Mouse (Mus musculus): ENCODE measurements around the gene Lrrc31. TPM values are rescaled to one million over a fixed set of nuclear protein-coding genes. Genes with fewer than 3 reads are reported as not detected.

Lrrc31 gene
- polyA plus RNA-seq, 1 experiment from 2014 or later: not detected

- H3K9me3 ChIP-seq (replicated peaks): no peaks in the 10 kb centered on the region
- no peaks in the 10 kb centered on the region for H3K4me1 ChIP-seq (replicated peaks)
- no peak for ATAC-seq (replicated peaks; ENCODE audit: insufficient number of reproducible peaks, insufficient read depth, low FRiP score, low read depth)
- no peak overlapping the region for H3K9ac ChIP-seq
- WGBS: 58% methylated on average over 3 of the region's 3 CpGs
- H3K36me3 ChIP-seq: no peaks in the 10 kb centered on the region
- no peak overlapping the region for H3K4me2 ChIP-seq
- no peaks in the 10 kb centered on the region for H3K27me3 ChIP-seq
- H3K4me3 ChIP-seq: no peak overlapping the region
- no peak overlapping the region for H3K27ac ChIP-seq
Measured at GRCm38 (mm10) chr3:30687216-30687615, 12.4 kb downstream of the Lrrc31 start.

GRCm38 (mm10) chr3:30683190-30683589, 16.5 kb downstream of the Lrrc31 start:
- Histone ChIP-seq H3K4me3 (no peak overlapping the region), H3K36me3 (no peaks in the 10 kb centered on the region), H3K9me3 (replicated peaks) (no peaks in the 10 kb centered on the region), H3K4me1 (replicated peaks) (no peaks in the 10 kb centered on the region), H3K27me3 (no peaks in the 10 kb centered on the region), H3K9ac (no peak overlapping the region), H3K27ac (no peak overlapping the region), H3K4me2 (no peak overlapping the region)
- ATAC-seq (replicated peaks; ENCODE audit: insufficient number of reproducible peaks, insufficient read depth, low FRiP score, low read depth): no peak
- WGBS: 33% methylated on average over 6 of the region's 6 CpGs

DNA sequence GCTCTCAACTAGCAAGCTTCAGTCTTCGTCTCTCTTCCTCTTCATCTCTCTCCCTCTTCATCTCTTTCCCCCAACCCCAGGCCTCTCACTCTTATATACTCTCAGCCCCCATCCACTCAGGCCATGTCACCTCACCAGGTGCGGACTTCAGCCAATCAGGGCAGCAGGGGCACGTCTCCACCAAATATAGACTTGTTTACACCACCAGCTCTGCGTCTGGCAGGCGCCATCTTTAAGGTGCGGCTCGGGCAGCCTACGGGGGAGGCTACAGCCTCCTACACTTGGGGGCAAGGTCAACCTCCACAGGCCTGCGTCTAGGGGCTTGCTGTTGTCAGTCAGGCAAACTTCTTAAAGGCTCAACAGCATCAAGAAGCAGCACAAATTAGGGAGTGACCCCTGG, 41.2 kb downstream of the Lrrc31 start:
- no peak overlapping the region for H3K27ac ChIP-seq
- 80% methylated on average over 9 of the region's 9 CpGs for WGBS
- H3K36me3 ChIP-seq: no peaks in the 10 kb centered on the region
- H3K4me2 ChIP-seq: no peak overlapping the region
- H3K27me3 ChIP-seq: no peaks in the 10 kb centered on the region
- no peak overlapping the region for H3K9ac ChIP-seq
- ATAC-seq (replicated peaks; ENCODE audit: insufficient number of reproducible peaks, insufficient read depth, low FRiP score, low read depth): no peak
- H3K4me3 ChIP-seq: no peak overlapping the region
- H3K4me1 ChIP-seq (replicated peaks): no peaks in the 10 kb centered on the region
- H3K9me3 ChIP-seq (replicated peaks): no peaks in the 10 kb centered on the region

GRCm38 (mm10) chr3:30655937-30656336, 43.7 kb downstream of the Lrrc31 start:
- Histone ChIP-seq H3K36me3 (no peaks in the 10 kb centered on the region), H3K4me3 (no peak overlapping the region), H3K9me3 (replicated peaks) (no peaks in the 10 kb centered on the region), H3K4me1 (replicated peaks) (peaks cover 1% of the 10 kb centered on the region; the same call in 1 of the 2 replicates), H3K4me2 (no peak overlapping the region), H3K27me3 (peaks cover 3% of the 10 kb centered on the region; the same call in 1 of the 2 replicates), H3K9ac (no peak overlapping the region), H3K27ac (no peak overlapping the region)
- 82% methylated on average over 5 of the region's 5 CpGs for WGBS
- no peak for ATAC-seq (replicated peaks; ENCODE audit: insufficient number of reproducible peaks, insufficient read depth, low FRiP score, low read depth)

DNA sequence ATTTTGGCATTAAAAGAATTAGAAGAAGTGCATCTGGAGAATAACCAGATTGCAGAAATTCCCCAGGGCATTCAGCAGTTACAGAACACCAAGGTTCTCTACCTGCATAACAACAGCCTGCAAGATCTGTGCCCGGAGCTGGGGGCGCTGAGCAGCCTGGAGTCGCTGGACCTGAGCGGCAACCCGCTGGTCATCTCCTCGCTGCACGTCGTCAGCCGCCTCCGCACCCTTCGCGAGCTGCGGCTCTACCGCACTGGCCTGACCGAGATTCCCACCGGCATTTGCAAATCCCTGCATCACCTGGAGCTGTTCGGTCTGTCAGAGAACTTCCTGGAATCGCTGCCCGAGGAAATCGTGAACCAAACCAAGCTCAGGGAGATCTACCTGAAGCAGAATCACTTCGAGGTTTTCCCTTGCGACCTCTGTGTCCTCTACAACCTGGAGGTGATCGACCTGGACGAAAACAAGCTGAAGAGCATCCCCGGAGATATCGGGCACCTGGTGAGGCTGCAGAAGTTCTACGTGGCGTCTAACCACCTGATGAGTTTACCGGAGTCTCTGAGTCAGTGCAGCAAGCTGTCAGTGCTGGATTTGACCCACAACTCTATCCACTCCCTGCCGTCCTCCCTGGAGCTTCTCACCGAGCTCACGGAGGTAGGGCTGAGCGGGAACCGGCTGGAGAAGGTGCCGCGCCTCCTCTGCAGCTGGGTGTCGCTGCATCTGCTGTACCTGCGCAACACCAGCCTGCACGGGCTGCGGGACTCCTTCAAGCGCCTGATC, 49.4 kb downstream of the Lrrc31 start:
- WGBS: 1% methylated on average over 41 of the region's 41 CpGs
- H3K4me2 ChIP-seq: peak overlapping the region; percentile 85
- 0 out of 2 replicates have a peak, but pooled peaks have one; percentile 31 for ATAC-seq (replicated peaks; ENCODE audit: insufficient number of reproducible peaks, insufficient read depth, low FRiP score, low read depth)
- H3K4me3 ChIP-seq: peak overlapping the region; percentile 47
- no peaks in the 10 kb centered on the region for H3K9me3 ChIP-seq (replicated peaks)
- no peaks in the 10 kb centered on the region for H3K36me3 ChIP-seq
- H3K9ac ChIP-seq: peak overlapping the region; percentile 19; the same call in 1 of the 2 replicates
- H3K4me1 ChIP-seq (replicated peaks): peaks cover 19% of the 10 kb centered on the region
- peaks cover 27% of the 10 kb centered on the region; the same call in 1 of the 2 replicates for H3K27me3 ChIP-seq
- no peak overlapping the region for H3K27ac ChIP-seq

DNA sequence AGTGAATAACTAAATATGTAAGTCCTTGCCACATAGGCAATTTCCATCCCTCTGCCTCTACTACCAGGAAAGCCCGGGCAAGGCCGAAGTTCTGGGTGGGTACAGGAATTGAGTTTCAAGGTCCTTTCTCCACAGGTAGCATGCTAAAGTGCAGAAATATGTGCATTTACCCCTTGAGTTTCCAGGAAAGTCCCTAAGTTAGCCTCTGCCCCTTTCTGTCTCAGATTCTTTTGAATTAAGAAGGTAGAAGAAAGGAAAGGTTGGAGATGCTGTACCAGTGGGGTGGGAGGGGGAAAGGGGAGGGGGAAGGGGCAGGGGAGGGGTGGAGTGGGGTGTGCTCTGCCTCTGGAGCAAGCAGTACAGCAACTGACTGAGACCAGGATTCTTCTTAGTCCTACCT, 51.2 kb downstream of the Lrrc31 start:
- H3K27me3 ChIP-seq: peaks cover 27% of the 10 kb centered on the region; the same call in 1 of the 2 replicates
- H3K4me1 ChIP-seq (replicated peaks): peaks cover 19% of the 10 kb centered on the region
- H3K9ac ChIP-seq: no peak overlapping the region
- no peak overlapping the region for H3K27ac ChIP-seq
- WGBS: 94% methylated on average over 2 of the region's 2 CpGs
- ATAC-seq (replicated peaks; ENCODE audit: insufficient number of reproducible peaks, insufficient read depth, low FRiP score, low read depth): no peak
- no peaks in the 10 kb centered on the region for H3K36me3 ChIP-seq
- no peak overlapping the region for H3K4me3 ChIP-seq
- no peaks in the 10 kb centered on the region for H3K9me3 ChIP-seq (replicated peaks)
- no peak overlapping the region for H3K4me2 ChIP-seq

DNA sequence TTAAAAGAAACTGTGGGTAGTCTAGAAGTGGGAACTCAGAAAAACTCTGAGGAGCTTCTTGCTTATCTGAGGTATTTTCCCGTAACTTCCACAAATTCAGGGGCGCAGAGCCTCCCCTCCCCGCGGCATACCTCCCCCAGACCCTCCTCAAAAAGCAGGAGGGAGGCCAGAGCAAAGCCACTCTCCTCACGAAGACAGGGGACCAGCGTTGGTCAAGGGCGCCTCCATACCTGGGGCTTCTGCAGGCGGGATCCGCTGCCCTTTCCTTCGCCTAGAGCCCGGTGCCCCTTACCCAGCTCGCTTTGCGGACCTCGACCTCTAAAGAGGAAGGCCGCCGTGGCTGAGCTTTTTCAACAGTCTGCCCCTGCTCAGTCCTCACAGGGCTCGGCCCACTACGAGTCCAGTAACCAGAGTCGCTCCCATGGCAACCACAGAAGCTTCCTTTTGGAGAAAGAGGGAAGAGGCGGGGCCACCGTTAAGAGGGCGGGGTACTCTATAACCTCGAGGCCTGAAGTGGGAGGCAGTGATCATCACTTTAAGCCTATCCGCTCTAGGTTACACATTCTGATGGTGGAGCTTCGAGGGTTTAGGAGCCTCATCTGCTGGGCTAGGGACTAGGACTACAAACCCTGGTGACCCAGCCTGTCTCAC, 52.1 kb downstream of the Lrrc31 start, which contains the start of gene Lrrc34:
TSS of gene Lrrc34 (minus strand) at position 430 of the 651 bp plus-strand sequence.
- WGBS: 3% methylated on average over 25 of the region's 25 CpGs
- peak within 1 kb of the TSS; percentile 45 for H3K4me3 ChIP-seq
- peak; percentile 75 for ATAC-seq (replicated peaks; ENCODE audit: insufficient number of reproducible peaks, insufficient read depth, low FRiP score, low read depth)
- H3K27ac ChIP-seq: no peak within 1 kb of the TSS
- peaks cover 27% of the 10 kb centered on the region; the same call in 1 of the 2 replicates for H3K27me3 ChIP-seq
- peaks cover 19% of the 10 kb centered on the region for H3K4me1 ChIP-seq (replicated peaks)
- peak within 1 kb of the TSS; percentile 77 for H3K4me2 ChIP-seq
- peak within 1 kb of the TSS; percentile 47 for H3K9ac ChIP-seq
- no peaks in the 10 kb centered on the region for H3K36me3 ChIP-seq
- no peaks in the 10 kb centered on the region for H3K9me3 ChIP-seq (replicated peaks)

GRCm38 (mm10) chr3:30646761-30647160, 52.9 kb downstream of the Lrrc31 start:
- Histone ChIP-seq H3K36me3 (no peaks in the 10 kb centered on the region), H3K9me3 (replicated peaks) (no peaks in the 10 kb centered on the region), H3K4me3 (no peak overlapping the region), H3K27me3 (peaks cover 27% of the 10 kb centered on the region; the same call in 1 of the 2 replicates), H3K27ac (no peak overlapping the region), H3K4me1 (replicated peaks) (peaks cover 19% of the 10 kb centered on the region), H3K9ac (no peak overlapping the region), H3K4me2 (no peak overlapping the region)
- no peak for ATAC-seq (replicated peaks; ENCODE audit: insufficient number of reproducible peaks, insufficient read depth, low FRiP score, low read depth)
- WGBS: 53% methylated on average over 8 of the region's 8 CpGs

- H3K27ac ChIP-seq: no peak within 1 kb of the TSS
- ATAC-seq (replicated peaks; ENCODE audit: insufficient number of reproducible peaks, insufficient read depth, low FRiP score, low read depth): no peak
- H3K4me3 ChIP-seq: no peak within 1 kb of the TSS
- no peaks in the 10 kb centered on the region for H3K9me3 ChIP-seq (replicated peaks)
- no peak within 1 kb of the TSS for H3K4me2 ChIP-seq
- no peak within 1 kb of the TSS for H3K9ac ChIP-seq
- no peaks in the 10 kb centered on the region for H3K36me3 ChIP-seq
- peaks cover 14% of the 10 kb centered on the region; the same call in 1 of the 2 replicates for H3K27me3 ChIP-seq
- 59% methylated on average over 2 of the region's 2 CpGs for WGBS
- H3K4me1 ChIP-seq (replicated peaks): peaks cover 7% of the 10 kb centered on the region
Measured at GRCm38 (mm10) chr3:30644207-30644606, 55.4 kb downstream of the Lrrc31 start, which contains the start of gene Lrriq4. Gene Lrriq4, plus strand, starts transcription at chr3:30644507.

DNA sequence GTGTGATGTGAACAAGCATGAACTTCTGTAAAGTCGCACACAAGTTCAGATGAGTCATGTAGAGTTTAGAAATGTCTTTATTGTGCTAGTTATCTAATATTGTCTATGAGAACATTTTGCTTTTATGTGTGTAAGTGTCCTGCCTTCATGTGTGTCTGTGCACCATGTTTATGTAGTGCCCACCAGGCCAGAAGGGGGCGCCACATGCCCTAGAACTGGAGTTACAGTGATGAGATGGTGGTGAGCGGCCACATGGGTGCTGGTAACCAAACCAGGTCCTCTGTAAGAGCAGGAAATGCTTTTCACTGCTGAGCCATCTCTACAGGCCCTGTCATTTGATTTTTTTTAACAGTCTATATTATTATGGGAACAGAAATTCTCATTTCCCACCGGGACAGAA, 64.0 kb downstream of the Lrrc31 start:
- Histone ChIP-seq H3K4me3 (no peak overlapping the region), H3K9ac (no peak overlapping the region), H3K36me3 (no peaks in the 10 kb centered on the region), H3K4me1 (replicated peaks) (no peaks in the 10 kb centered on the region), H3K27me3 (no peaks in the 10 kb centered on the region), H3K9me3 (replicated peaks) (no peaks in the 10 kb centered on the region), H3K4me2 (no peak overlapping the region), H3K27ac (no peak overlapping the region)
- 78% methylated on average over 4 of the region's 4 CpGs for WGBS
- no peak for ATAC-seq (replicated peaks; ENCODE audit: insufficient number of reproducible peaks, insufficient read depth, low FRiP score, low read depth)

- ATAC-seq (replicated peaks; ENCODE audit: insufficient number of reproducible peaks, insufficient read depth, low FRiP score, low read depth): no peak
- Histone ChIP-seq H3K4me3 (no peak overlapping the region), H3K36me3 (no peaks in the 10 kb centered on the region), H3K27ac (no peak overlapping the region), H3K27me3 (no peaks in the 10 kb centered on the region), H3K4me2 (no peak overlapping the region), H3K4me1 (replicated peaks) (no peaks in the 10 kb centered on the region), H3K9ac (no peak overlapping the region), H3K9me3 (replicated peaks) (no peaks in the 10 kb centered on the region)
- WGBS: 46% methylated on average over 3 of the region's 3 CpGs
Measured at GRCm38 (mm10) chr3:30633681-30634080, 66.0 kb downstream of the Lrrc31 start.
